Mouse (Mus musculus) kidney, postnatal 0 days (tissue): ENCODE data around the gene Galc. TPM values are rescaled to one million over a fixed set of nuclear protein-coding genes. Genes with fewer than 3 reads are reported as not detected.
A peak's percentile ranks its signal among the peaks of the same experiment; 100 is the strongest.

ENCODE experiments used
- ATAC-seq: fragments of 200-750 bp; cut with Nextera tagmentation; replicated peaks from 2 replicates; pipeline ENCODE4 v1.8.0; 2017; ENCODE audit warnings: low read depth, moderate number of reproducible peaks, moderate TSS enrichment, moderate library complexity; ENCODE audit not compliant: low FRiP score
- DNase-seq: peaks from one replicate; pipeline ENCODE4 v3.0.0-alpha.2; 2016; ENCODE audit warnings: low spot score
- H3K27ac ChIP-seq: fragments of 300-500 bp; sonication (generic); 2 replicates; pipeline ENCODE4 v1.5.1; 2014; ENCODE audit warnings: mild to moderate bottlenecking
- H3K27me3 ChIP-seq: fragments of 300-500 bp; sonication (generic); 2 replicates; pipeline ENCODE4 v1.6.1; 2014; ENCODE audit warnings: low read length, mixed read lengths; ENCODE audit not compliant: insufficient read depth
- H3K36me3 ChIP-seq: fragments of 300-500 bp; sonication (generic); 2 replicates; pipeline ENCODE4 v1.6.1; 2014; ENCODE audit warnings: low read length, mixed read lengths; ENCODE audit not compliant: insufficient read depth
- H3K4me1 ChIP-seq: fragments of 300-500 bp; sonication (generic); replicated peaks from 2 replicates; pipeline ENCODE4 v1.6.1; 2014; ENCODE audit warnings: antibody characterized with exemption, low read length, mixed read lengths; ENCODE audit not compliant: insufficient read depth
- H3K4me2 ChIP-seq: fragments of 300-500 bp; sonication (generic); 2 replicates; pipeline ENCODE4 v1.6.1; 2014; ENCODE audit warnings: mild to moderate bottlenecking, low read length, moderate library complexity, mixed read lengths
- H3K4me3 ChIP-seq: fragments of 300-500 bp; sonication (generic); replicated peaks from 2 replicates; pipeline ENCODE4 v1.5.1; 2014; ENCODE audit warnings: low read depth, low read length
- H3K9ac ChIP-seq: fragments of 300-500 bp; sonication (generic); 2 replicates; pipeline ENCODE4 v1.6.1; 2014; ENCODE audit warnings: low read depth, low read length
- H3K9me3 ChIP-seq: fragments of 300-500 bp; sonication (generic); replicated peaks from 2 replicates; pipeline ENCODE4 v1.6.1; 2016; ENCODE audit warnings: low read length, inconsistent platforms, mixed read lengths
- CTCF ChIP-seq: IDR thresholded peaks from 2 replicates; pipeline ENCODE4 v1.5.1; 2016; ENCODE audit warnings: antibody characterized with exemption, low read depth, mild to moderate bottlenecking, moderate library complexity
- WGBS: fragments of 180-500 bp; shearing (Covaris S2); extraction: QIAGEN DNeasy Blood & Tissue Kit; methylation state at CpG from one replicate; pipeline ENCODE4 v1.1.7; 2014; 5-methylcytosine and 5-hydroxymethylcytosine counted together
- polyA plus RNA-seq: library from polyadenylated mRNA; unstranded; fragments of >200 nt; fragmentation: Nextera tagmentation; extraction: Ambion mirVana; gene quantifications from 2 replicates; pipeline ENCODE4 v1.2.1, GENCODE M21; 2015

The Galc gene
- 18.8 and 20.2 TPM in 2 replicates for polyA plus RNA-seq

GRCm38 (mm10) chr12:98258845-98259517 is at the start of gene Galc:
Gene Galc, minus strand, starts transcription at chr12:98259459.
- H3K27me3 ChIP-seq = no peaks in the 10 kb centered on the region
- H3K36me3 ChIP-seq = no peaks in the 10 kb centered on the region
- no peaks in the 10 kb centered on the region for H3K4me1 ChIP-seq
- peak within 1 kb of the TSS; percentile 95 for H3K9ac ChIP-seq
- peak within 1 kb of the TSS; percentile 96 for H3K27ac ChIP-seq
- H3K4me2 ChIP-seq = peak within 1 kb of the TSS; percentile 73
- no peaks in the 10 kb centered on the region for H3K9me3 ChIP-seq
- under 1% methylated on average over 68 of the region's 76 CpGs for WGBS
- DNase-seq (peak; percentile 89), ATAC-seq (peak; percentile 92)
- TF ChIP-seq CTCF = no peak
- peak within 1 kb of the TSS; percentile 92 for H3K4me3 ChIP-seq

GRCm38 (mm10) chr12:98307179-98307915 is 48.1 kb upstream of the Galc start:
- ATAC-seq (no peak), DNase-seq (no peak)
- no peaks in the 10 kb centered on the region for H3K4me1 ChIP-seq
- no peak overlapping the region for H3K4me3 ChIP-seq
- no peak overlapping the region for H3K27ac ChIP-seq
- H3K9ac ChIP-seq = no peak overlapping the region
- no peaks in the 10 kb centered on the region for H3K9me3 ChIP-seq
- WGBS = 85% methylated on average over 7 of the region's 7 CpGs
- TF ChIP-seq CTCF = no peak
- H3K36me3 ChIP-seq = no peaks in the 10 kb centered on the region
- no peaks in the 10 kb centered on the region for H3K27me3 ChIP-seq
- no peak overlapping the region for H3K4me2 ChIP-seq

GRCm38 (mm10) chr12:98303013-98303412 is 43.8 kb upstream of the Galc start:
- Histone ChIP-seq H3K36me3 (no peaks in the 10 kb centered on the region), H3K4me3 (no peak overlapping the region), H3K27ac (no peak overlapping the region), H3K4me1 (no peaks in the 10 kb centered on the region), H3K9ac (no peak overlapping the region), H3K27me3 (no peaks in the 10 kb centered on the region), H3K9me3 (no peaks in the 10 kb centered on the region), H3K4me2 (no peak overlapping the region)
- ATAC-seq (no peak), DNase-seq (no peak)
- no peak for TF ChIP-seq CTCF
- 95% methylated on average over 1 of the region's 1 CpGs for WGBS

- TF ChIP-seq CTCF = no peak
- no peak for ATAC-seq
These were observed 42.7 kb upstream of the Galc start for GRCm38 (mm10) chr12:98301980-98302379.

GRCm38 (mm10) chr12:98294241-98294640 is 35.0 kb upstream of the Galc start:
- 83% methylated on average over 2 of the region's 2 CpGs for WGBS
- H3K9me3 ChIP-seq = no peaks in the 10 kb centered on the region
- H3K36me3 ChIP-seq = no peaks in the 10 kb centered on the region
- no peak for DNase-seq
- no peaks in the 10 kb centered on the region for H3K4me1 ChIP-seq
- no peak overlapping the region for H3K9ac ChIP-seq
- H3K4me3 ChIP-seq = no peak overlapping the region
- no peak for TF ChIP-seq CTCF
- no peak overlapping the region for H3K4me2 ChIP-seq
- no peaks in the 10 kb centered on the region for H3K27me3 ChIP-seq
- ATAC-seq = no peak
- H3K27ac ChIP-seq = no peak overlapping the region

More at GRCm38 (mm10) chr12:98301980-98302379, 42.7 kb upstream of the Galc start:
- 94% methylated on average over 5 of the region's 5 CpGs for WGBS
- Histone ChIP-seq H3K4me1 (no peaks in the 10 kb centered on the region), H3K9ac (no peak overlapping the region), H3K36me3 (no peaks in the 10 kb centered on the region), H3K27ac (no peak overlapping the region), H3K9me3 (no peaks in the 10 kb centered on the region), H3K27me3 (no peaks in the 10 kb centered on the region), H3K4me3 (no peak overlapping the region), H3K4me2 (no peak overlapping the region)
- no peak for DNase-seq

- Histone ChIP-seq H3K36me3 (no peaks in the 10 kb centered on the region), H3K9ac (no peak overlapping the region), H3K4me3 (no peak overlapping the region), H3K4me1 (no peaks in the 10 kb centered on the region), H3K4me2 (no peak overlapping the region), H3K9me3 (no peaks in the 10 kb centered on the region), H3K27me3 (no peaks in the 10 kb centered on the region), H3K27ac (no peak overlapping the region)
- no peak for TF ChIP-seq CTCF
- ATAC-seq = no peak
- WGBS = 48% methylated on average over 4 of the region's 4 CpGs
- no peak for DNase-seq
These were observed 33.0 kb upstream of the Galc start for GRCm38 (mm10) chr12:98292278-98292677.
